Mouse (Mus musculus): ENCODE data around the gene Snrnp25. TPM values are rescaled to one million over a fixed set of nuclear protein-coding genes. Genes with fewer than 3 reads are reported as not detected.

Gene Snrnp25
- polyA plus RNA-seq, 1 experiment from 2014 or later, result 50.5 TPM

GRCm38 (mm10) chr11:32238093-32238860, 33.1 kb downstream of the Snrnp25 start:
- Histone ChIP-seq H3K36me3 (ENCODE audit: control insufficient read depth, insufficient read depth, low read length) (peaks cover 10% of the 10 kb centered on the region; the same call in 1 of the 2 replicates), H3K27ac (replicated peaks) (no peak overlapping the region), H3K4me1 (replicated peaks; ENCODE audit: control insufficient read depth, insufficient read depth) (peaks cover 4% of the 10 kb centered on the region; the same call in 1 of the 2 replicates), H3K9me3 (ENCODE audit: control insufficient read depth, low read length) (no peaks in the 10 kb centered on the region), H3K9ac (ENCODE audit: low read length) (no peak overlapping the region), H3K27me3 (ENCODE audit: control insufficient read depth, insufficient read depth, low read length) (no peaks in the 10 kb centered on the region), H3K4me3 (ENCODE audit: low read depth, low read length) (no peak overlapping the region), H3K4me2 (replicated peaks; ENCODE audit: low read depth) (no peak overlapping the region)
- peak; percentile 78 for DNase-seq (ENCODE audit: low spot score)
- peak; percentile 56 for ATAC-seq (ENCODE audit: low FRiP score, low TSS enrichment)
- 66% methylated on average over 5 of the region's 5 CpGs for WGBS
- TF ChIP-seq CTCF (IDR thresholded peaks at IDR 0.05; ENCODE audit: low read depth) (peak; percentile 99), EP300 (optimal IDR thresholded peaks at IDR 0.05) (no peak)

GRCm38 (mm10) chr11:32241391-32241790, 36.2 kb downstream of the Snrnp25 start:
- no peak overlapping the region for H3K27ac ChIP-seq (replicated peaks)
- H3K4me3 ChIP-seq (ENCODE audit: low read depth, low read length), result no peak overlapping the region
- no peak for DNase-seq (ENCODE audit: low spot score)

GRCm38 (mm10) chr11:32242209-32242608, 37.0 kb downstream of the Snrnp25 start:
- Histone ChIP-seq H3K36me3 (ENCODE audit: control insufficient read depth, insufficient read depth, low read length) (peaks cover 10% of the 10 kb centered on the region; the same call in 1 of the 2 replicates), H3K4me3 (ENCODE audit: low read depth, low read length) (no peak overlapping the region), H3K4me2 (replicated peaks; ENCODE audit: low read depth) (no peak overlapping the region), H3K9me3 (ENCODE audit: control insufficient read depth, low read length) (no peaks in the 10 kb centered on the region), H3K4me1 (replicated peaks; ENCODE audit: control insufficient read depth, insufficient read depth) (no peaks in the 10 kb centered on the region), H3K9ac (ENCODE audit: low read length) (no peak overlapping the region), H3K27me3 (ENCODE audit: control insufficient read depth, insufficient read depth, low read length) (no peaks in the 10 kb centered on the region), H3K27ac (replicated peaks) (no peak overlapping the region)
- no peak for DNase-seq (ENCODE audit: low spot score)
- WGBS, result 88% methylated on average over 3 of the region's 3 CpGs
- no peak for TF ChIP-seq CTCF (IDR thresholded peaks at IDR 0.05; ENCODE audit: low read depth)
- TF ChIP-seq EP300 (optimal IDR thresholded peaks at IDR 0.05), result no peak
- ATAC-seq (ENCODE audit: low FRiP score, low TSS enrichment), result no peak

More at GRCm38 (mm10) chr11:32241391-32241790, 36.2 kb downstream of the Snrnp25 start:
- Histone ChIP-seq H3K9me3 (ENCODE audit: control insufficient read depth, low read length) (no peaks in the 10 kb centered on the region), H3K4me1 (replicated peaks; ENCODE audit: control insufficient read depth, insufficient read depth) (no peaks in the 10 kb centered on the region), H3K36me3 (ENCODE audit: control insufficient read depth, insufficient read depth, low read length) (peaks cover 10% of the 10 kb centered on the region; the same call in 1 of the 2 replicates), H3K4me2 (replicated peaks; ENCODE audit: low read depth) (no peak overlapping the region), H3K27me3 (ENCODE audit: control insufficient read depth, insufficient read depth, low read length) (no peaks in the 10 kb centered on the region), H3K9ac (ENCODE audit: low read length) (no peak overlapping the region)
- TF ChIP-seq CTCF (IDR thresholded peaks at IDR 0.05; ENCODE audit: low read depth), result no peak
- no peak for TF ChIP-seq EP300 (optimal IDR thresholded peaks at IDR 0.05)
- ATAC-seq (ENCODE audit: low FRiP score, low TSS enrichment), result no peak

- Histone ChIP-seq H3K4me1 (replicated peaks; ENCODE audit: control insufficient read depth, insufficient read depth) (no peaks in the 10 kb centered on the region), H3K27ac (replicated peaks) (peak overlapping the region; percentile 8; the same call in 1 of the 2 replicates), H3K4me3 (ENCODE audit: low read depth, low read length) (no peak overlapping the region), H3K27me3 (ENCODE audit: control insufficient read depth, insufficient read depth, low read length) (no peaks in the 10 kb centered on the region), H3K9ac (ENCODE audit: low read length) (no peak overlapping the region), H3K36me3 (ENCODE audit: control insufficient read depth, insufficient read depth, low read length) (peaks cover 16% of the 10 kb centered on the region), H3K9me3 (ENCODE audit: control insufficient read depth, low read length) (no peaks in the 10 kb centered on the region), H3K4me2 (replicated peaks; ENCODE audit: low read depth) (no peak overlapping the region)
- no peak for ATAC-seq (ENCODE audit: low FRiP score, low TSS enrichment)
- TF ChIP-seq CTCF (IDR thresholded peaks at IDR 0.05; ENCODE audit: low read depth) (no peak), EP300 (optimal IDR thresholded peaks at IDR 0.05) (no peak)
- 72% methylated on average over 7 of the region's 7 CpGs for WGBS
- DNase-seq (ENCODE audit: low spot score), result no peak
Measured at GRCm38 (mm10) chr11:32243205-32243955, 38.2 kb downstream of the Snrnp25 start.

GRCm38 (mm10) chr11:32244064-32244463, 38.8 kb downstream of the Snrnp25 start:
- DNase-seq (ENCODE audit: low spot score) (no peak), ATAC-seq (ENCODE audit: low FRiP score, low TSS enrichment) (no peak)
- Histone ChIP-seq H3K27me3 (ENCODE audit: control insufficient read depth, insufficient read depth, low read length) (no peaks in the 10 kb centered on the region), H3K9me3 (ENCODE audit: control insufficient read depth, low read length) (no peaks in the 10 kb centered on the region), H3K4me2 (replicated peaks; ENCODE audit: low read depth) (no peak overlapping the region), H3K4me1 (replicated peaks; ENCODE audit: control insufficient read depth, insufficient read depth) (no peaks in the 10 kb centered on the region), H3K27ac (replicated peaks) (peak overlapping the region; percentile 8; the same call in 1 of the 2 replicates), H3K4me3 (ENCODE audit: low read depth, low read length) (no peak overlapping the region), H3K36me3 (ENCODE audit: control insufficient read depth, insufficient read depth, low read length) (peaks cover 13% of the 10 kb centered on the region), H3K9ac (ENCODE audit: low read length) (no peak overlapping the region)
- TF ChIP-seq CTCF (IDR thresholded peaks at IDR 0.05; ENCODE audit: low read depth) (no peak), EP300 (optimal IDR thresholded peaks at IDR 0.05) (no peak)
- WGBS, result 58% methylated on average over 3 of the region's 3 CpGs
